ENCODE assay signal across 20 mouse cellular contexts in genomic region chr6:22266018-22266417, GRCm38 (mm10). TPM values are rescaled to one million over a fixed set of nuclear protein-coding genes. Genes with fewer than 3 reads are reported as not detected.
"Had no signal": no experiment of that assay in that cellular context is flagged by ENCODE, and none has a peak within 500 bp of the region (broad histone marks: within the 10 kb centered on the region; RNA-seq: fewer than 3 reads in every experiment).

No protein-coding gene starts in this region.

- H3K27me3 ChIP-seq: neural tube, embryonic 13.5 days; neural tube, embryonic 15.5 days; stomach, embryonic 15.5 days had no signal

- H3K9me3 ChIP-seq: neural tube, embryonic 13.5 days; neural tube, embryonic 15.5 days; stomach, embryonic 15.5 days had no signal

- H3K27ac ChIP-seq: neural tube, embryonic 13.5 days; neural tube, embryonic 15.5 days; stomach, embryonic 15.5 days; stomach, postnatal 0 days had no signal

- DNase-seq: retina, postnatal 1 day; right cerebral cortex, adult 18-20 months; right cerebral cortex, postnatal 14 days; right cerebral cortex, postnatal 25 days; right cerebral cortex, postnatal 4 days; spleen, adult 18-20 months; thymus, adult 18-20 months; thymus, adult 2 months; thymus, postnatal 14 days; thymus, postnatal 25 days; thymus, postnatal 36 days; thymus, postnatal 4 days had no signal

- H3K4me1 ChIP-seq: neural tube, embryonic 13.5 days; neural tube, embryonic 15.5 days; stomach, embryonic 15.5 days had no signal

- H3K4me3 ChIP-seq: neural tube, embryonic 13.5 days; neural tube, embryonic 15.5 days; stomach, embryonic 15.5 days had no signal

- H3K36me3 ChIP-seq: neural tube, embryonic 13.5 days; neural tube, embryonic 15.5 days; stomach, embryonic 15.5 days had no signal

- H3K4me2 ChIP-seq: neural tube, embryonic 13.5 days; neural tube, embryonic 15.5 days; stomach, embryonic 15.5 days had no signal

- H3K9ac ChIP-seq: neural tube, embryonic 13.5 days; neural tube, embryonic 15.5 days; stomach, embryonic 15.5 days had no signal

RNA-seq across cellular contexts. Expression of gene Wnt16, which starts 22.0 kb away (rescaled TPM):
- total RNA-seq: neutrophil, adult 5-6 weeks had no signal
- polyA plus RNA-seq: small intestine, adult 2 months; testis, adult 2 months; thymus, postnatal 0 days had no signal
